Mouse (Mus musculus) C2C12 (cell line): ENCODE measurements around the gene Fras1.

ENCODE experiments used
- CEBPB ChIP-seq: IDR thresholded peaks from one replicate; pipeline ENCODE4 v1.6.1; 2011; ENCODE audit warnings: low read depth, mild to moderate bottlenecking, control low read depth, moderate library complexity
- CTCF ChIP-seq: IDR thresholded peaks from one replicate; pipeline ENCODE4 v1.5.1; 2011; ENCODE audit not compliant: control insufficient read depth, insufficient read depth, insufficient read length
- FOSL1 ChIP-seq: IDR thresholded peaks from one replicate; pipeline ENCODE4 v1.8.0; 2011; ENCODE audit warnings: mild to moderate bottlenecking, low read length; ENCODE audit not compliant: poor library complexity, insufficient read depth, severe bottlenecking
- MAX ChIP-seq: IDR thresholded peaks from one replicate; pipeline ENCODE4 v1.6.1; 2011; ENCODE audit warnings: mild to moderate bottlenecking, control low read depth
- MYOD1 ChIP-seq: IDR thresholded peaks from one replicate; pipeline ENCODE4 v1.6.1; 2011; ENCODE audit warnings: low read depth; ENCODE audit not compliant: control insufficient read depth, insufficient read length
- MYOG ChIP-seq: IDR thresholded peaks from one replicate; pipeline ENCODE4 v1.6.1; 2011; ENCODE audit not compliant: control insufficient read depth, insufficient read length; ENCODE audit errors: extremely low read depth

GRCm38 (mm10) chr5:96712799-96713198 lies 339.0 kb downstream of the Fras1 start:
- TF ChIP-seq CTCF (no peak), MAX (no peak), FOSL1 (no peak), MYOG (no peak), MYOD1 (no peak), CEBPB (no peak)
